Mouse (Mus musculus) stomach, embryonic 15.5 days (tissue): ENCODE measurements at regions not wholly inside any gene's neighbourhood (a gene's known extent, or its start where the extent isn't known, plus 50 kb on each side); places are given as distances from the start of the nearest gene placed in this dataset.

Experiments
- ATAC-seq: fragments of 200-750 bp; cut with Nextera tagmentation; 2 replicates; pipeline ENCODE4 v1.8.0; 2017; ENCODE audit warnings: low read depth, moderate number of reproducible peaks, moderate TSS enrichment; ENCODE audit not compliant: insufficient read depth, low FRiP score
- H3K27ac ChIP-seq: fragments of 300-500 bp; sonication (generic); 2 replicates; pipeline ENCODE4 v1.5.1; 2015; ENCODE audit warnings: mild to moderate bottlenecking, inconsistent platforms
- H3K27me3 ChIP-seq: fragments of 300-500 bp; sonication (generic); replicated peaks from 2 replicates; pipeline ENCODE4 v1.6.1; 2015; ENCODE audit warnings: inconsistent platforms
- H3K36me3 ChIP-seq: fragments of 300-500 bp; sonication (generic); 2 replicates; pipeline ENCODE4 v1.6.1; 2015; ENCODE audit warnings: inconsistent platforms
- H3K4me1 ChIP-seq: fragments of 300-500 bp; sonication (generic); 2 replicates; pipeline ENCODE4 v1.6.1; 2015; ENCODE audit warnings: inconsistent platforms
- H3K4me2 ChIP-seq: fragments of 300-500 bp; sonication (generic); 2 replicates; pipeline ENCODE4 v1.6.1; 2015; ENCODE audit warnings: mild to moderate bottlenecking, inconsistent platforms
- H3K4me3 ChIP-seq: fragments of 300-500 bp; sonication (generic); replicated peaks from 2 replicates; pipeline ENCODE4 v1.5.1; 2015; ENCODE audit warnings: inconsistent platforms
- H3K9ac ChIP-seq: fragments of 300-500 bp; sonication (generic); 2 replicates; pipeline ENCODE4 v1.6.1; 2015; ENCODE audit warnings: inconsistent platforms
- H3K9me3 ChIP-seq: fragments of 300-500 bp; sonication (generic); 2 replicates; pipeline ENCODE4 v1.6.1; 2016; ENCODE audit warnings: inconsistent platforms
- WGBS: fragments of 180-500 bp; shearing (Covaris S2); methylation state at CpG from one replicate; pipeline ENCODE4 v1.1.7; 2015; 5-methylcytosine and 5-hydroxymethylcytosine counted together

GRCm38 (mm10) chr10:70809411-70809810 is 153.6 kb upstream of the Phyhipl start:
- H3K36me3 ChIP-seq = no peaks in the 10 kb centered on the region

DNA sequence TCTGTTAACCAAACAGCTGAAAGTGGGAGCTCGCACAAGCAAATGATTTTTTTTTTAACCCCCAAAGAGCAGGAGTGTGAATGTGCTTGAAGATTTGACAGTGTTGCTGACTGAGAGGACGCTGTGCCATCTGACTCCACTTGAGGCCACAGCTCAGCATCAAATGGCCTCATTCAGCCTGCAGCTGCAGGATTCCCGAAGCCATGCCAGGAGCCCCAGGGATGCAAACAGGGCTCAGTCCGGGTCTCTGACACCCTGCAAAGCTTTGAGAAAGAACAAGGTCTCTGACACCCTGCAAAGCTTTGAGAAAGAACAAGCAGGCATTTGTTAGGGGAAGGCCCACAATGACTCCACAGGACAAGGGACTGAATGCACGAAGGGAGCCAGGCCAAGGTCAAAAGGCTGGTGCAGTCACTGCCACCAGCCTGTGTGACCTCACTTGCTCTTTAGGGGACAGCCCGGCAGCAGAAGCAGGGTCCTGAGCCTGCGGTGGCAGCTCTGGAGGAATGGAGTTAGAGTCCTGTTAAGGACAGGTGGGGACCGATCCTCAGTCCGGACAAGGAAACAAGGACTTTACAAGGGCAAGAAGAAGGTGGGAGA is 151.1 kb upstream of the Phyhipl start:
- no peak overlapping the region for H3K27ac ChIP-seq
- no peaks in the 10 kb centered on the region for H3K9me3 ChIP-seq
- H3K4me2 ChIP-seq = no peak overlapping the region
- H3K36me3 ChIP-seq = no peaks in the 10 kb centered on the region
- H3K27me3 ChIP-seq = no peaks in the 10 kb centered on the region
- H3K4me1 ChIP-seq = no peaks in the 10 kb centered on the region
- no peak overlapping the region for H3K4me3 ChIP-seq
- no peak for ATAC-seq
- H3K9ac ChIP-seq = no peak overlapping the region
- WGBS = 46% methylated on average over 9 of the region's 9 CpGs

More at GRCm38 (mm10) chr10:70809411-70809810, 153.6 kb upstream of the Phyhipl start:
- no peak overlapping the region for H3K4me2 ChIP-seq
- 58% methylated on average over 3 of the region's 3 CpGs for whole genome bisulfite sequencing
- no peak overlapping the region for H3K27ac ChIP-seq
- no peaks in the 10 kb centered on the region for H3K4me1 ChIP-seq
- no peaks in the 10 kb centered on the region for H3K9me3 ChIP-seq
- no peak for ATAC-seq
- no peaks in the 10 kb centered on the region for H3K27me3 ChIP-seq
- no peak overlapping the region for H3K4me3 ChIP-seq
- H3K9ac ChIP-seq = no peak overlapping the region

DNA sequence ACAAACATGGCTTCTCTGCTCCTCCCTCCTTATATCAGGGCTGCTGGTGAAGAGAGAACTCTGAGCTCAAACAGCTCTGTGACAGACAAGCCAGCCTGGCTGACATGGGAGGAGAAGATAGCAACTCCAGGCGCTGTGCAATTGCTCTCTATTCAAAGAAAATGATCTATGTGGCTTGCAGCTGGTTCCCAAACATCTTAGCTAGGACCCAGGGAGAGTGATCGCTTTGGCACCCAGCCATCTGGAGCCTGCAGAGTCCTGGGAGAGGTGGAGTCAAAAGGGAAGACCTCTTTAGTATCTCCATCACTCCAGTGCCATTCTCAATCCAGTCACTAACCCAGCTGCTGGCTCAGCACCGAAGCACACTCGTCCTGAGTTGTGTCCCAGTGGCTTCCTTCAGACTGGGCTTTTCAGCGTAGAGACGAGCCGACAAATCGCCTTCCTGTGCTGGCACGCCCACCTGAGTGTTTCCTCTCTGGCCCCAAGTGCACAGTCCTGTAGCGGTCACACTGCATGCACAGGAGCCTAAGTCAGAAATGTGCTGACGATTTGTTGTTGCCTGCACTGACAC is 145.1 kb upstream of the Phyhipl start:
- H3K27me3 ChIP-seq = no peaks in the 10 kb centered on the region
- no peaks in the 10 kb centered on the region for H3K4me1 ChIP-seq
- no peaks in the 10 kb centered on the region for H3K9me3 ChIP-seq
- H3K36me3 ChIP-seq = no peaks in the 10 kb centered on the region
- H3K27ac ChIP-seq = no peak overlapping the region
- 49% methylated on average over 11 of the region's 11 CpGs for WGBS
- no peak overlapping the region for H3K9ac ChIP-seq
- no peak overlapping the region for H3K4me3 ChIP-seq
- H3K4me2 ChIP-seq = no peak overlapping the region
- ATAC-seq = no peak

DNA sequence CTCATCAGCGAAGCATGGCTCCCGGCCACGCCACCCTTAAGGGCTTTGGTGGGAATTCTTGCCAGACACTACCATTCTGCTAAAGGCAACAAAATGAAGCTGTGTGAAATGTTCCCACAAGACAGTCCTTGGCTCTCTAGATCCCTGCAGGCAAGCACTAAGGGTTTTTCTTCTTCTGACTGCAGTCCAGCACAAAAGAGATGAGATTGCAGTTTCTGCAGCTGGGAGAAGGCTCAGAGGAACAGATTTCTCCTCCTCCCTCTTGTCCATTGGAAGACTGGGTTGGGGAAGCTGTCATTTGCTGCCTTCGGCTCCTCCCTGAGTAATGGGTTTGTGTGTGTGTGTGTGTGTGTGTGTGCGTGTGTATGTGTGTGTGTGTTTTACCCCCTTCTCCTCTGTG is 144.1 kb upstream of the Phyhipl start:
- Histone ChIP-seq H3K27me3 (no peaks in the 10 kb centered on the region), H3K36me3 (no peaks in the 10 kb centered on the region), H3K4me2 (no peak overlapping the region), H3K9ac (no peak overlapping the region), H3K9me3 (no peaks in the 10 kb centered on the region), H3K4me3 (no peak overlapping the region), H3K27ac (no peak overlapping the region), H3K4me1 (no peaks in the 10 kb centered on the region)
- WGBS = 74% methylated on average over 5 of the region's 5 CpGs
- no peak for ATAC-seq

DNA sequence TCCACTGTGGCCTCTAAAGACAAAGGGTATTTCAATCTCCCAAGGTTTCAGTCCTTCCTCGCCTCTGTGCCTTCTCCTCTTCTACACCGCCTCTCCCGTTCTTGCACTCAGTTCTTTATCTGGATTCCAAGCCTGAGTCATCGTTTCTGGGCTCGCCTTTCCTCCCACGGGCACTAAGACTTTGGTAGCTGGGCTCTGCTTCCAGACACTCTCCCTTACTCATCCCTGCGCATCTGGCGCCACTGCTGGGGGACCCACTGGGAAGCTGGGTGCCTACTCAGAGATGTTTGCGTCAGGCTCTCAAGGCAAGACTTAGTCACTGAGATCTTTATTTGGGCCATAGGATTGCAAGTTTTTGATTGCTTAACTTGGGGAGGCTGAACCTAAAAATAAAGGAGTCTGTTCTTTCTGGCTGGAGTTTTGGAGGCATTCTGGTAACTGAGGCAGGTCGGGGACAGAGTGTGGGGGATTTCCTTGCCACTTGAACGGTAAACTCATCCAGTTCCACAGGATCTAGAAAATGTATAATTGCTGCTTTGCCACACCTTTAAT is 143.5 kb upstream of the Phyhipl start:
- Histone ChIP-seq H3K4me2 (no peak overlapping the region), H3K36me3 (no peaks in the 10 kb centered on the region), H3K27ac (no peak overlapping the region), H3K27me3 (no peaks in the 10 kb centered on the region), H3K9ac (no peak overlapping the region), H3K9me3 (no peaks in the 10 kb centered on the region), H3K4me3 (no peak overlapping the region), H3K4me1 (no peaks in the 10 kb centered on the region)
- 78% methylated on average over 11 of the region's 11 CpGs for WGBS
- no peak for ATAC-seq

DNA sequence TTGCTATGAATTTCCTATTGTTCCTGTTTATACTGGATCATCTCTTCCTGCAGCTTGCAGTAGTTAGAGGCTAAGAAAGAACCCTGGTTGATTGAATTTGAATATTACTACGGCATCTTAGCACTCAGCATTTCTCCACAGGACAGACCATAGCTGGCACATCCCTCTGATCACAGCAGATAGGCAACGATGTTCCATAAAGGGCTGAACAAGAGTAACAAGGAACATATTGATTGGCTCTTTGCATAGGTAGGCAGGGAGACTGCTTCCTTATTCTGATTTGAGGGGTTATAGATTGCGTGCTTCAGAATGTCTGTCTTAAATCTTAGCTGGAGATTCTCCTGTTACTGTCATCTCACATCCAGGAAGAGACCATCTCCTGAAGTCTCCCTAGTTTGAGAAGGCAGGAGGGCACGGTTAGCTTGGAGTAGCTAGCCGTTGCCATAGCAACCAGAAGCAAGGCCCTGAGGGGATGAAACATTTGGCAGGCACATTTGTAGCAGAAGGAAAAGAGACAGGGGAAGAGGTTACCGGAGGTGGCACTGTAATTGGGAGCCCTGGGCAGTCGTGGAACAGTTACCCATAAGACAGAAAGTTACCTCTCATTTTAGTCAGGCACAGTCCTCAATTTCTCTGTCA is 133.2 kb upstream of the Phyhipl start:
- Histone ChIP-seq H3K9ac (no peak overlapping the region), H3K4me3 (no peak overlapping the region), H3K9me3 (no peaks in the 10 kb centered on the region), H3K36me3 (no peaks in the 10 kb centered on the region), H3K4me1 (no peaks in the 10 kb centered on the region), H3K27ac (no peak overlapping the region), H3K27me3 (no peaks in the 10 kb centered on the region), H3K4me2 (no peak overlapping the region)
- no peak for ATAC-seq
- WGBS = 58% methylated on average over 7 of the region's 7 CpGs

- no peaks in the 10 kb centered on the region for H3K4me1 ChIP-seq
- H3K36me3 ChIP-seq = no peaks in the 10 kb centered on the region
- no peak overlapping the region for H3K4me3 ChIP-seq
- no peak for ATAC-seq
- H3K4me2 ChIP-seq = no peak overlapping the region
- no peaks in the 10 kb centered on the region for H3K9me3 ChIP-seq
- H3K27ac ChIP-seq = no peak overlapping the region
- H3K9ac ChIP-seq = no peak overlapping the region
- WGBS = 95% methylated on average over 3 of the region's 3 CpGs
- no peaks in the 10 kb centered on the region for H3K27me3 ChIP-seq
These were observed 125.3 kb upstream of the Phyhipl start for GRCm38 (mm10) chr10:70781036-70781435.

- no peak overlapping the region for H3K9ac ChIP-seq
- no peak for ATAC-seq
- no peaks in the 10 kb centered on the region for H3K4me1 ChIP-seq
These were observed 122.8 kb upstream of the Phyhipl start for GRCm38 (mm10) chr10:70778596-70778995.

DNA sequence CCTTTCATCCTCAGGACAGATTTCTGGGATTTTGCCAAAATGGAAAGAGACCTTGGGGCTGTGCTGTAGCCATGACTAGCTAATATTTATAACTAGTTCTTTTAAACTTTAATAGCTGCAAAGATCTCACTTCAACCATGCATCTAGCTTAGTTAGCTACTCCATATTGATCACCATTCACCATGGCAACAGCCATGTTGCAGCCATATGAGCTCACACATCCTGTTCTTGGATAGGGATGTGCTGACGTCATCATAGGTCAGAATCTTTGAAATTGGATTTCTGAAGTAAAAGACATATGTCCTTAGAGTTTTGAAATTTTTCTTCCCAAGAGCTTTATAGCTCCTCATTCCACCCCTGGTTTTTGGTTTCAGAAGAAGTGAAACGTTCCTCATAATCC is 118.8 kb upstream of the Phyhipl start:
- no peak overlapping the region for H3K4me2 ChIP-seq
- H3K9ac ChIP-seq = no peak overlapping the region
- no peak overlapping the region for H3K4me3 ChIP-seq
- no peaks in the 10 kb centered on the region for H3K9me3 ChIP-seq
- no peaks in the 10 kb centered on the region for H3K4me1 ChIP-seq
- WGBS = 71% methylated on average over 2 of the region's 2 CpGs
- no peak overlapping the region for H3K27ac ChIP-seq
- H3K27me3 ChIP-seq = no peaks in the 10 kb centered on the region
- no peaks in the 10 kb centered on the region for H3K36me3 ChIP-seq
- ATAC-seq = no peak

More at GRCm38 (mm10) chr10:70778596-70778995, 122.8 kb upstream of the Phyhipl start:
- whole genome bisulfite sequencing = 88% methylated on average over 11 of the region's 11 CpGs
- Histone ChIP-seq H3K4me2 (no peak overlapping the region), H3K4me3 (no peak overlapping the region), H3K36me3 (no peaks in the 10 kb centered on the region), H3K27ac (no peak overlapping the region), H3K9me3 (no peaks in the 10 kb centered on the region), H3K27me3 (no peaks in the 10 kb centered on the region)

DNA sequence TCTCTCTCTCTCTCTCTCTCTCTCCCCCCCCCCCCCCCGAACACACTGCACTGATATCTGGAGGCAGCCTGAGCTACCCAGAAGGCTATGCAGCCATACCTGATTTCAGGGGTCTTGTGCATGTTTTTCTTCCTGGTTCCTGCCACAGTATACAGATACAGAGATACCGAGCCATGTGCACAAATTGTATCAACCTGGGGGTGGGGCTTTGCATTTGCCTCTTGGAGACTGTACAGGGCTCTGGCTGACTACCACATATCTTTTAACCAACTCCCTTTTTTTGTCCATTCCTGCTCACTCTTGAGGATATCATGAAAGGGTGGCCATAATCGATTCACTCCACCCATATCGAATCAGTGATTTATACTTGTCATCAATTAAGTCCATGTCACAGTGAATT is 118.4 kb upstream of the Phyhipl start:
- H3K27ac ChIP-seq = no peak overlapping the region
- no peak for ATAC-seq
- no peaks in the 10 kb centered on the region for H3K4me1 ChIP-seq
- no peak overlapping the region for H3K4me3 ChIP-seq
- H3K27me3 ChIP-seq = no peaks in the 10 kb centered on the region
- H3K4me2 ChIP-seq = no peak overlapping the region
- no peak overlapping the region for H3K9ac ChIP-seq
- WGBS = 76% methylated on average over 4 of the region's 4 CpGs
- H3K9me3 ChIP-seq = no peaks in the 10 kb centered on the region
- H3K36me3 ChIP-seq = no peaks in the 10 kb centered on the region

- ATAC-seq = no peak
- Histone ChIP-seq H3K4me1 (no peaks in the 10 kb centered on the region), H3K4me2 (no peak overlapping the region), H3K27me3 (no peaks in the 10 kb centered on the region), H3K27ac (no peak overlapping the region), H3K36me3 (no peaks in the 10 kb centered on the region), H3K9ac (no peak overlapping the region), H3K9me3 (no peaks in the 10 kb centered on the region), H3K4me3 (no peak overlapping the region)
- 85% methylated on average over 7 of the region's 7 CpGs for WGBS
These were observed 111.7 kb upstream of the Phyhipl start for GRCm38 (mm10) chr10:70767461-70767860.

DNA sequence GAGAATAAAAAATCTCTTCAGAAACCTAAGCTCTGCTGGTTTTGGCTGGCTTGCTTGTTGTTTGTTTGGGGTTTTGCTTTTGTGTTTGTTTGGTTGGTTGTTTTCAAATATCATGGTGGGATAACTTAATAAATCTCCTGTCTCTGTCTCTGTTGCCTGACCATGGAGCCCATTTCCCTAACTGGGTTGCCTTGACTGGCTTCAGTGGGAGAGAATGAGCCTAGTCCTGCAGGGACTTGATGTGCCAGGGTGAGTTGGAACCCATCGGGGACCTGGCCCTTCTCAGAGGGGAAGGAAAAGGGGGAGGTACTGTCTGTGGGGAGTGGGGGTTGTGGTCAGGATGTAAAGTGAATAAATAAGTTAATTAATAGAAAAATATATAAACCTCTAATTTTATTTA is 111.1 kb upstream of the Phyhipl start:
- no peak for ATAC-seq
- H3K27me3 ChIP-seq = no peaks in the 10 kb centered on the region
- no peak overlapping the region for H3K27ac ChIP-seq
- H3K9me3 ChIP-seq = no peaks in the 10 kb centered on the region
- no peak overlapping the region for H3K4me3 ChIP-seq
- no peak overlapping the region for H3K9ac ChIP-seq
- WGBS = 63% methylated on average over 1 of the region's 1 CpGs
- H3K36me3 ChIP-seq = no peaks in the 10 kb centered on the region
- no peak overlapping the region for H3K4me2 ChIP-seq
- H3K4me1 ChIP-seq = no peaks in the 10 kb centered on the region
